ENCODE assay signal across 13 mouse cellular contexts in the genomic region with DNA sequence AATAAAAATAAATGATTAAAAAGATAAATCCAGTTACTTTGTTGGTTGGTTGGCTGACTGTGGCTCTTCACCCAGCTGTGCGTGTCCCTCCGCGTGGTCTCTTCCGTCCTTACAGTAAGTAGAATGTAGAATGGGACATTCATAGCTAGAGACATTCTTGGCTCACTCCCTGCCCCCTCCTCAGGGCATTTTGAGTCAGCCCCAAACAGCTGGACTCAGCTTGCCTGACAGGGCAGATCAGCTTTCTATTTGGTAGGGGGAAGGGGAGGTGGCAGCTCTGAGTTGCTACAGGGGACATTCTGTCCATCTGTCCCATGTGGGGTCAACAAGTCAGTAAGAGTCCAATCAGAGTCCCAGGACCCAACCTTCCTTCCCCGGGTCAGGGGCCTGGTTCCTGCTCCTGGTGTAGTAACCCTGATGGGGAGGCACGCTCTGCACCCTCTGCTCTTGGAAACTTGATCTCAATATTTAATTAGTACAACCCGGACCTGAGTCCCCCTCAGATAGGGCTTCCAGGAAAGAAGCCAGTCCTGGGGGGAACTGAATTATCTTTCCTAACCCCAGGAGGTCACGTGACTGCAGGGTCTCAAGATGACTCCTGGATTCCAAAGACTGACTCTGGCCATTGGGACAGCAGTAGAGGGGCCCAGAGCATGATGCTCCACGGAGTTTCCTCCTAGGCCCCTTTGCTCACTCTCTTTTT. TPM values are rescaled to one million over a fixed set of nuclear protein-coding genes. Genes with fewer than 3 reads are reported as not detected.
DNase-seq lines count a peak whose midpoint lies in the region; ATAC-seq and TF ChIP-seq lines count a peak whose summit lies in the region.
"Had no signal": no experiment of that assay in that cellular context is flagged by ENCODE, and none has a peak within 500 bp of the region (broad histone marks: within the 10 kb centered on the region; RNA-seq: fewer than 3 reads in every experiment).

No protein-coding gene starts in this region.

- DNase-seq in kidney, postnatal 10 days: peak; percentile 77
- DNase-seq in kidney, adult 11 months: no peak
- DNase-seq in ZHBTc4 (ENCODE audit: low read depth, low spot score): peak; percentile 67
- DNase-seq in lung, postnatal 36 days: peak; percentile 57
- no peak for DNase-seq in cerebellum, adult 11-12 months
- DNase-seq: adrenal gland, postnatal 25 days; cerebellum, postnatal 10 days; right cerebral cortex, postnatal 4 days; thymus, adult 18-20 months had no signal

- H3K27ac ChIP-seq in embryonic fibroblast, embryonic 13.5 days (ENCODE audit: insufficient read depth, low read length): peak overlapping the region; percentile 54; the same call in 1 of the 2 replicates
- H3K27ac ChIP-seq: forebrain, embryonic 13.5 days; midbrain, embryonic 15.5 days had no signal

- no peak for ATAC-seq in activated CD4-positive, CD25-positive, alpha-beta regulatory T cell, adult 4 months
- ATAC-seq: forebrain, embryonic 13.5 days; midbrain, embryonic 15.5 days had no signal

- no peak for TF ChIP-seq POLR2A in embryonic fibroblast, embryonic 13.5 days (IDR thresholded peaks at IDR 0.05; ENCODE audit: low read depth, low read length)

- H3K4me1 ChIP-seq in embryonic fibroblast, embryonic 13.5 days (ENCODE audit: control insufficient read depth, insufficient read depth, low read length): peaks cover 6% of the 10 kb centered on the region; the same call in 1 of the 2 replicates

- TF ChIP-seq CTCF in embryonic fibroblast, embryonic 13.5 days (IDR thresholded peaks at IDR 0.05; ENCODE audit: borderline replicate concordance, insufficient read depth, low read length): no peak

- H3K4me3 ChIP-seq in embryonic fibroblast, embryonic 13.5 days (ENCODE audit: insufficient read depth, low read length): no peak overlapping the region
- H3K4me3 ChIP-seq: forebrain, embryonic 13.5 days; midbrain, embryonic 15.5 days had no signal

RNA-seq across cellular contexts. Expression of a gene that starts 2.3 kb away (rescaled TPM):
- 147 and 179 TPM in 2 replicates for polyA plus RNA-seq in embryonic fibroblast, embryonic 13.5 days (2011; ENCODE audit: insufficient read length, low read depth, missing spikeins)
- polyA plus RNA-seq in activated CD4-positive, CD25-positive, alpha-beta regulatory T cell, adult 4 months (2017; shearing (Covaris generic)): 1 to 10 TPM; 1.9 to 3.8 TPM

RNA-seq across cellular contexts. Expression of a gene that starts 15.6 kb away (rescaled TPM):
- 1.1 and 1.5 TPM in 2 replicates for polyA plus RNA-seq in embryonic fibroblast, embryonic 13.5 days (2011; ENCODE audit: insufficient read length, low read depth, missing spikeins)
- polyA plus RNA-seq in activated CD4-positive, CD25-positive, alpha-beta regulatory T cell, adult 4 months (2017; shearing (Covaris generic)): not detected

RNA-seq across cellular contexts. Expression of a gene that starts 43.8 kb away (rescaled TPM):
- 453 and 629 TPM in 2 replicates for polyA plus RNA-seq in embryonic fibroblast, embryonic 13.5 days (2011; ENCODE audit: insufficient read length, low read depth, missing spikeins)
- 10 to 100 TPM; 14.5 to 35.2 TPM for polyA plus RNA-seq in activated CD4-positive, CD25-positive, alpha-beta regulatory T cell, adult 4 months (2017; shearing (Covaris generic))

RNA-seq across cellular contexts. Expression of a gene that starts 54.7 kb away (rescaled TPM):
- not detected in 2 replicates for polyA plus RNA-seq in embryonic fibroblast, embryonic 13.5 days (2011; ENCODE audit: insufficient read length, low read depth, missing spikeins)
- polyA plus RNA-seq in activated CD4-positive, CD25-positive, alpha-beta regulatory T cell, adult 4 months (2017; shearing (Covaris generic)): 10 to 100 TPM in 1 of 2 experiments, 1 to 10 TPM in 1; 7.8 to 12.4 TPM

Comparison
In these comparisons a context has a peak if more than half of its experiments do, and no peak if none do; other contexts are left out.
1. DNase-seq: peak in kidney, postnatal 10 days (single experiment), ZHBTc4 (single experiment) and lung, postnatal 36 days (single experiment); none in kidney, adult 11 months (single experiment) and cerebellum, adult 11-12 months (single experiment).
2. RNA of a gene that starts 2.3 kb away (polyA plus RNA-seq): 147 to 179 TPM in embryonic fibroblast, embryonic 13.5 days; 1.9 to 3.8 TPM in activated CD4-positive, CD25-positive, alpha-beta regulatory T cell, adult 4 months; every median in the first group is over 10 times any median in the second.
3. RNA of a gene that starts 43.8 kb away (polyA plus RNA-seq): 453 to 629 TPM in embryonic fibroblast, embryonic 13.5 days; 14.5 to 35.2 TPM in activated CD4-positive, CD25-positive, alpha-beta regulatory T cell, adult 4 months; every median in the first group is over 10 times any median in the second.